Mouse (Mus musculus) intestine, postnatal 0 days (tissue): Measurements from ENCODE around the gene Adad2. TPM values are rescaled to one million over a fixed set of nuclear protein-coding genes. Genes with fewer than 3 reads are reported as not detected.

Experiments
- ATAC-seq: fragments of 200-750 bp; cut with Nextera tagmentation; 2 replicates; pipeline ENCODE4 v1.8.0; 2017; ENCODE audit warnings: mild to moderate bottlenecking, moderate TSS enrichment, moderate library complexity
- H3K27ac ChIP-seq: fragments of 300-500 bp; sonication (generic); 2 replicates; pipeline ENCODE4 v1.5.1; 2014; ENCODE audit warnings: mild to moderate bottlenecking, low read depth, low read length, moderate library complexity
- H3K27me3 ChIP-seq: fragments of 300-500 bp; sonication (generic); replicated peaks from 2 replicates; pipeline ENCODE4 v1.6.1; 2014; ENCODE audit warnings: low read length, mixed read lengths; ENCODE audit not compliant: control insufficient read depth, insufficient read depth
- H3K36me3 ChIP-seq: fragments of 300-500 bp; sonication (generic); 2 replicates; pipeline ENCODE4 v1.6.1; 2014; ENCODE audit warnings: mild to moderate bottlenecking, moderate library complexity; ENCODE audit not compliant: control insufficient read depth, insufficient read depth
- H3K4me1 ChIP-seq: fragments of 300-500 bp; sonication (generic); replicated peaks from 2 replicates; pipeline ENCODE4 v1.6.1; 2014; ENCODE audit warnings: antibody characterized with exemption, low read length, mixed read lengths; ENCODE audit not compliant: control insufficient read depth, insufficient read depth
- H3K4me2 ChIP-seq: fragments of 300-500 bp; sonication (generic); replicated peaks from 2 replicates; pipeline ENCODE4 v1.6.1; 2014; ENCODE audit warnings: low read depth, mild to moderate bottlenecking, moderate library complexity
- H3K4me3 ChIP-seq: fragments of 300-500 bp; sonication (generic); 2 replicates; pipeline ENCODE4 v1.5.1; 2014; ENCODE audit warnings: low read depth, low read length
- H3K9ac ChIP-seq: fragments of 300-500 bp; sonication (generic); 2 replicates; pipeline ENCODE4 v1.6.1; 2014; ENCODE audit warnings: mild to moderate bottlenecking, low read depth, low read length
- H3K9me3 ChIP-seq: fragments of 300-500 bp; sonication (generic); 2 replicates; pipeline ENCODE4 v1.6.1; 2016; ENCODE audit warnings: mixed run types; ENCODE audit not compliant: control insufficient read depth
- CTCF ChIP-seq: sonication (generic); IDR thresholded peaks from 2 replicates; pipeline ENCODE4 v1.5.1; 2016; ENCODE audit warnings: low read depth, mild to moderate bottlenecking, control low read depth, antibody characterized with exemption, moderate library complexity
- WGBS: fragments of 180-500 bp; shearing (Covaris S2); extraction: QIAGEN DNeasy Blood & Tissue Kit; methylation state at CpG from one replicate; pipeline ENCODE4 v1.1.7; 2014; 5-methylcytosine and 5-hydroxymethylcytosine counted together
- polyA plus RNA-seq: library from polyadenylated mRNA; unstranded; fragments of >200 nt; fragmentation: Nextera tagmentation; extraction: Ambion mirVana; gene quantifications from 2 replicates; pipeline ENCODE4 v1.2.1, GENCODE M21; 2015

The Adad2 gene
- polyA plus RNA-seq, 1 experiment from 2014 or later = 0.08 TPM

DNA sequence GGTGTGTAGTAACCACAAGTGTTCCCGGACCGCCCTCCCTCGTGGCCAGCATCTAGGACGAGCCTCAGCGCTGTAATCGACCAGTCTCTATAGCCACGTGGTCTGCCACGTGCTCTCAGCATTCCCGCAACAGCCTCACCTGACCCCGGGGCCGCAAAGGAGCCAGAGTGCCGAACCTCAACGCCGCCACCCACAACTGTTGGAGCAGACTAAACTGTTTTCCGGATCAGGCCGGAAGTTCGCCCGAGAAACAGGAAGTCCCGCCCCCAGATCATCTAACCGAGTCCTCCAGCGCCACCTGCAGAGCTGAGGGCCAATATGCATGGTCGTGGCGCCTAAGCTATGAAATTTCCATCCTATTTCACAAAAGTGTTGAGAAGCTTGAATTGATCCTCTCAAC is 7.6 kb upstream of the Adad2 start, which contains the start of gene Taf1c:
Gene Taf1c (minus strand): TSS at position 227 of the 400 bp plus-strand sequence.
- Histone ChIP-seq H3K27me3 (no peaks in the 10 kb centered on the region), H3K9me3 (no peaks in the 10 kb centered on the region), H3K36me3 (peaks cover 28% of the 10 kb centered on the region), H3K4me3 (peak within 1 kb of the TSS; percentile 52), H3K4me1 (peaks cover 6% of the 10 kb centered on the region; the same call in 1 of the 2 replicates), H3K4me2 (peak within 1 kb of the TSS; percentile 79), H3K27ac (peak within 1 kb of the TSS; percentile 30), H3K9ac (peak within 1 kb of the TSS; percentile 51; the same call in 1 of the 2 replicates)
- under 1% methylated on average over 23 of the region's 23 CpGs for WGBS
- ATAC-seq = peak; percentile 90
- TF ChIP-seq CTCF = peak; percentile 96

DNA sequence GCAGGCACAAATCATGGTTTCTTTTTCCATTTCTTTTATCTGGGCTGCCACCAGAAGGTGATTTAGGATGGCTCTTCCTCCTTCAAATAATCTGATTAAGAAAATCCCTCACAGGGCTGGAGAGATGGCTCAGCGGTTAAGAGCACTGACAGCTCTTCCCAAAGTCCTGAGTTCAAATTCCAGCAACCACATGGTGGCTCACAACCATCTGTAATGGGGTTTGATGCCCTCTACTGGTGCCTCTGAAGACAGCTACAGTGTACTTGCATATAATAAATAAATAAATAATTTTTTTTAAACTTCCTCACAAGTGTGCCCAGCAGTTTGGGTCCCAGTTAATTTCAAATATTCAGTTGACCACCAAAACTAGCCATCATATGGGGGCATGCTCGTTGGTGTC is 6.3 kb upstream of the Adad2 start:
- Histone ChIP-seq H3K4me3 (no peak overlapping the region), H3K36me3 (peaks cover 15% of the 10 kb centered on the region), H3K27me3 (no peaks in the 10 kb centered on the region), H3K27ac (no peak overlapping the region), H3K4me2 (no peak overlapping the region), H3K4me1 (peaks cover 6% of the 10 kb centered on the region; the same call in 1 of the 2 replicates), H3K9ac (no peak overlapping the region), H3K9me3 (no peaks in the 10 kb centered on the region)
- ATAC-seq = no peak
- peak; percentile 58 for TF ChIP-seq CTCF
- 83% methylated on average over 2 of the region's 2 CpGs for WGBS

DNA sequence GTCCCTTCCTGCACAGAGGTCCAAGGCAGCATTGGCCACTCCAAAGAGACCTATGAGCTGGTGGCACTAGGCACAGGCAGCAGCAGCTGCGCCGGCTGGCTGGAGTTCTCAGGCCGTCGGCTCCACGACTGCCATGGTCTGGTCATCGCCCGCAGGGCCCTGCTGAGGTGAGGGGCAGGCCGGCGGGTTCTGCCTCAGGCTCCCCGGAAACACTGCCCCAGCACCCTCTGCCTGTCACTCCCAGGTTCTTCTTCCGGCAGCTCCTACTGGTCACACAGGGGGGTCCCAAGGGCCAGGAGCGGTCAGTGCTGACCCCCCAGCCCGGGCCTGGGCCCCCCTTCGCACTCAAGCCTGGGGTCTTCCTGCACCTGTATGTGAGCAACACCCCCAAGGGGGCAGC is 2.5 kb downstream of the Adad2 start:
- no peak overlapping the region for H3K9ac ChIP-seq
- 86% methylated on average over 14 of the region's 14 CpGs for WGBS
- no peaks in the 10 kb centered on the region for H3K4me1 ChIP-seq
- no peak overlapping the region for H3K4me3 ChIP-seq
- no peak for TF ChIP-seq CTCF
- ATAC-seq = no peak
- no peaks in the 10 kb centered on the region for H3K9me3 ChIP-seq
- H3K27me3 ChIP-seq = no peaks in the 10 kb centered on the region; the same call in 1 of the 2 replicates
- H3K4me2 ChIP-seq = no peak overlapping the region
- no peaks in the 10 kb centered on the region for H3K36me3 ChIP-seq
- no peak overlapping the region for H3K27ac ChIP-seq

DNA sequence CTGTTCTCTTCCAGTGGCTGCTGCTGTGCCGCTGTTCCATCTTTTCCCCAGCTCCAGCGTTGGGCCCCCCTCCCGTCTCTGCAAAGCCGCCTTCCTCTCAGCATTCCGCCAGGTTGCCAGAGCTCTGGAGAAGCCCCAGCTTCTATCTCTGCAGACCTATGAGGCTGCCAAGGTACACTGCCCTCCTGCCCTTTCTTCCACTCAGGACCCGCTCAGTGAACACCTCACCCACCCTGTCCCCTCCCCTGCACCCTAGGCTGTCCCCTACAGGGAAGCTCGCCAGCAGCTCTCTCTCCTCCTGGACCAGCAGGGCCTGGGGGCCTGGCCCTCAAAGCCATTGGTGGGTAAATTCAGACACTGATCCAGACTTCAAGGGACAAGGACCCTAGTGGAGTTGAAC is 3.8 kb downstream of the Adad2 start:
- no peak for TF ChIP-seq CTCF
- Histone ChIP-seq H3K4me3 (no peak overlapping the region), H3K36me3 (no peaks in the 10 kb centered on the region), H3K9me3 (no peaks in the 10 kb centered on the region), H3K27me3 (no peaks in the 10 kb centered on the region; the same call in 1 of the 2 replicates), H3K27ac (no peak overlapping the region), H3K4me1 (no peaks in the 10 kb centered on the region), H3K4me2 (no peak overlapping the region), H3K9ac (no peak overlapping the region)
- 69% methylated on average over 7 of the region's 7 CpGs for WGBS
- ATAC-seq = no peak

DNA sequence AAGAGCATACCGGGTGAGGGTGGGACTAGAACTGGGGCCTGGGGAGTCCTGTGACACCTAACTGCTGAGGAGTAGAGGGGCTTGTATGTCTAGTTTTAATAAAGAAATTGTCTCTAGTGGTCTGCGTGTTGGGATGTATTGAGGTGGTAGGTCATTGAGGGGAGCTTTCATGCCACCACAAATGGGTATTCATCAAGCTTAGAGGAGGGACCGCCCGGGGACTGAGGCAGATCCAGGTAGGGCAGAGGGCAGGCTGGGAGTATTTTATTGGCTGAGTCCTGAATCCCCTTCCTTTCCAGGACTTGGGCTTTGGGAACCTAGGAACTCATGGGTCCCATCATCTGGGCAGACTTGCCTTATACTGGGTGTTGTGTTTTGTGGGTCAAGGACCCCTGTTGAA is 4.3 kb downstream of the Adad2 start:
- Histone ChIP-seq H3K4me3 (no peak overlapping the region), H3K27ac (no peak overlapping the region), H3K4me1 (no peaks in the 10 kb centered on the region), H3K9ac (no peak overlapping the region), H3K4me2 (no peak overlapping the region), H3K27me3 (no peaks in the 10 kb centered on the region; the same call in 1 of the 2 replicates), H3K36me3 (no peaks in the 10 kb centered on the region), H3K9me3 (no peaks in the 10 kb centered on the region)
- whole genome bisulfite sequencing = 91% methylated on average over 4 of the region's 4 CpGs
- ATAC-seq = no peak
- TF ChIP-seq CTCF = no peak

DNA sequence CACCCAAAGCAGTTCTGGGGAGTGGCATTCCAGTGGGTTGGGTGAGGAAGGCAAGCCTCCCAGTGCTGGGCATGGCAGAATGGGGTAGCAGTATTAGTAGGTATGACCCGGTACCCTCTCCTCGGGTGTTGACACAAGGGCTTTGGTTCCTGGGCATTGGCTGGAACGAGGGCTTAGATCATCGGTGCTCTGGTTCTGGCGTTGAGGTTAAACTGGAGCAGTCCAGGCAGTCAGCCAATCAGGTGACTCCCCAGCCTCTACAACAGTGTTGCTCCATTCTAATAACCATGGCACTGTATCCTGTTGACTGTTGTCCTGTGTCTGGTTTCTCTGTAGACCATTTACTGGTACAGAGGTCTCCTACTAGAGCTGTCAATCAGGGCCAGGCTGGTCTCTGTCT is 5.0 kb downstream of the Adad2 start:
- Histone ChIP-seq H3K27ac (no peak overlapping the region), H3K4me1 (no peaks in the 10 kb centered on the region), H3K4me3 (no peak overlapping the region), H3K4me2 (no peak overlapping the region), H3K36me3 (no peaks in the 10 kb centered on the region), H3K27me3 (no peaks in the 10 kb centered on the region), H3K9me3 (no peaks in the 10 kb centered on the region), H3K9ac (no peak overlapping the region)
- no peak for TF ChIP-seq CTCF
- ATAC-seq = no peak
- WGBS = 88% methylated on average over 5 of the region's 5 CpGs

DNA sequence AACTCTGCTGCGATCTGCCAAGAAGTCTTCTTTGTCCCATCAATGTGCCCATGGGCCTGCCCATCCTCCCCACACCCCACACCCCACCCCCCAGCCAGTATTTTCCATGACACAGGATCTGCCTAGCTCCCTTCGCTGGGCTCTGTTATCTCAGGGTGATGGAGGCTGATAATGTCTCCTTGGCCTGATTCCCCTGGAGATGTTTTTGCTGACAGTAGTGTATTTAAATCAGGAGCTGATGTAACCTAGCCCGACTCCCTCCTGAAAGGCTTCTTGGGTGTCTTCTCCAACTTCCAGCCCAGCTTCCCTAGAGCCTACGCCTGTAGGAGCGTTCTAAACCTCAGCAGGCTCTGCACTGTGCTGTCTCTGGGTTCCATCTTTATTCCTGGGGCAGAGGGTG is 6.3 kb downstream of the Adad2 start:
- no peak overlapping the region for H3K4me3 ChIP-seq
- TF ChIP-seq CTCF = no peak
- no peaks in the 10 kb centered on the region for H3K4me1 ChIP-seq
- no peak overlapping the region for H3K27ac ChIP-seq
- 53% methylated on average over 5 of the region's 5 CpGs for WGBS
- H3K4me2 ChIP-seq = no peak overlapping the region
- H3K9ac ChIP-seq = no peak overlapping the region
- no peak for ATAC-seq
- H3K9me3 ChIP-seq = no peaks in the 10 kb centered on the region
- no peaks in the 10 kb centered on the region for H3K36me3 ChIP-seq
- no peaks in the 10 kb centered on the region for H3K27me3 ChIP-seq
